Mouse (Mus musculus): Measurements from ENCODE around the gene Crybg3.
"Not testable (repeated sequence)": the region's sequence is repeated elsewhere in the genome, so short reads cannot be mapped to it uniquely, and the experiment has no call there.

The Crybg3 gene

DNA sequence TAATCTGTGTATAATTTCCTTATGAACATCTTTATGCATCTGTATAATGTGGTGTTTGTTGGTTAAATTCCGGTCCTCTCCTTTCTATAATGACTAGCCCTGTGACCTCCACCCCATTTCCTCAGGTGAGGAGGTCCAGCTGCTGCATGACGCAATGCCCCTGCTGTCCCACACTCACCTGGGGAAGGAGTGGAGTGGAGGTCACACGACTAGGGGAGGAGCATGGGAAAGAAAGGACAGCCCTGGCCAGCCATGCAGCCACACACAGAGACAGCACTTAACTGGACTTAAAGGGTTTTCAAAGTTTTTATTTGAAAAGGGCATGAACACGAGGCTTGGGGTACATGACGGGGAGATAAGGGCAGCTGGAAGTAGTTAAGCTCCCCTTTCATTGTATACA is 69.5 kb downstream of the Crybg3 start:
- no peak for DNase-seq (ENCODE audit: low spot score)

DNA sequence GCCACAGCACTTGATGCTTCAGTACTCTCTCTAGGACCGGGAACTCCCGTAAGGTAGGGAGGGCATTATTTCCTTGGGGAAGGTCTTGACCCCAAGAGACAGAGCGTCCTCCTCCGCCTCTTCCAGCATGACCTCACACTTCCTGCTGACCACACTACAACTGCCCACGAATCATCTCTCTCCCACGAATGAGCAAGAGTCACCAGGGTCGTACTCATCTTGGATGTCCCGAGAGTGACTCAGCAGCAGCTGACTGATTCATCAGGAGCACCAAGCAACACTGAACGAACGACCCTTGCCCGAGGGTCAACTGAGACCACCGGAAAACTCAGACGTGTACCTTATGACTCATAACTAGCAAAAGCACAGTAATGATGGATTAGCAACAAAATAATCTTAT is 71.2 kb downstream of the Crybg3 start:
- no peak for DNase-seq (ENCODE audit: low spot score)

DNA sequence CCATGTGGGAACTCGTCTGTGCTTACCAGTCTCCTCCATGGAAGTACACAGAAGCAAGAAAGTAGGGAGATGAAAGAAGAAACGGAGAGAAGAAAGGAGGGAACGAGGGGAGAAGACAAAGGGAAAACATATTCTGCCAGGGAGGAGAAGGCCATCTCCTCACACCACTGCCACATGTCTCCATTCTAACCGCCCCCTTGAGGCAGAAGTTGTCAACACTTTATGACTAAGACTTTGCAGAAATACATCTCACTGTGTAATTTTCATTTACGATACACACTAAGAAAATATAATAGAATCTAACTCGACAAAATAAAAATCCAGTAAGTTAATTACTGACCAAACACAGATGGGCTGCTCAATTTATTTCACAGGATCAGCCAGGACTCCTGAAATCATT is 73.8 kb downstream of the Crybg3 start:
- DNase-seq (ENCODE audit: low spot score): no peak

DNA sequence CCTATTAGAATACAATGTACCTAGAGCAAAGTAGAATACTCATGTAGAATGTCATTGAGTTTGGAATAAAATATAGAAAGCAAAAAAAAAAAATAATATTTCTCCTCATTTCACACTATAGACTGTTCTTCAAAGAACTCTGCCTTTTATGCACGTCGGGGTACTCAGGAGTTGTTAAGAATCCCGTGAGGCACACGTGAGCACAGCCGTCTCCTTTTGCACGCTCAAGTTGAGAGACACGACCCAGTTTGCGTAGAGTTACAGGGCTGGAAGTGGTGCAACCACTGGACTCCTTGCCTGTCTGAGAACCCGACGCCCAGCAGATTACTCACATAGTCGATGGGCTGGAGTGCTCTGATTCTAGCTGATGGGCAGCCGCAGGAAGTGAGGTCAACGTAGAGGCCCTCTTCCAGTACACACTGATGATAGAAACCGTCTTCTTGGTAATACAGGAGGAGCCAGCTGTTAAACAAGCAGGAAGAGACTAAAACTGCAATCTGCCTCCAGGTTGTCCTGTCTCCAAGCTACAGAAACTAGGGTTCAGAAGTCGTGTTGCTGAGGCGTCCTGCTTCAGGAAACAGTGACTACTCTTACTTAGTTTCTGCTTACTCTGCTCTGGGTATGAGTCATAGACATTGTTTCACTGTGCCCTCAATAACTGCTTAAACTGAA is 78.9 kb downstream of the Crybg3 start:
- DNase-seq (ENCODE audit: low spot score): no peak

DNA sequence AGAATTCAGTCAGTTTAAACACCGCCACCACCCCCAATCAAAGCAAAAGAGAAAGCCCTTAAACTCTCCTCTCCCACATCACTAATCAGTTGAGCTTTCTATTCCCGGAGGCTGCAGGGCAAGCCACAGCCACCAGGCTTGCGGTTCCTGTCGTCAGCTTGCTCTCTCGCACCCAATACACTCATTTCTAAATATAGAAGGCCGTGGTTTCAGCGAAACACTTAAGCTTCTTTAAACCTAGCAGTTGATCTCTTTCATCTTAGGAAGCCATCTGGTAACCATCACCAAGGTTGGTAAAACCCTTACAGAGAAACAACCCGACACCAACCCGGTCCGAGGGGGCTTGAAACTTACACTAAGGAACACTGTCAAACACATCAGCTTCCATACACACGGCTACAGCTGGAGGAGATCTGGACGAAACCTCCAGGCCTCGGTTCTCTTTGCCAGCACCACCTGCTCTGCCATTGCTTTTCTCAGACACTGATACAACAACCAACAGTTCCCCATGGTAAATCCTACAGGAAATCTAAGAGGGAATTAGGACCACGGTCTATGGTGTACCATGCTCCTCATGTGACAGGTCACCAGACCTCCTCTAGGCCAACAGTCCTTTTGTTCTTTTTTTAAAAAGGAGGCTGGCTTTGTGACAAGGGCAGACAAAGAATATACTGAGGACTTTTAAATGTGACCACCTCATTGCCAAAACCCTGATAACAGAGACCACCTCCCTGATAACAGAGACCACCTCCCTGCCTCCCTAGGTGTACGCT is 83.1 kb downstream of the Crybg3 start:
- DNase-seq (ENCODE audit: low spot score): peak; percentile 14

DNA sequence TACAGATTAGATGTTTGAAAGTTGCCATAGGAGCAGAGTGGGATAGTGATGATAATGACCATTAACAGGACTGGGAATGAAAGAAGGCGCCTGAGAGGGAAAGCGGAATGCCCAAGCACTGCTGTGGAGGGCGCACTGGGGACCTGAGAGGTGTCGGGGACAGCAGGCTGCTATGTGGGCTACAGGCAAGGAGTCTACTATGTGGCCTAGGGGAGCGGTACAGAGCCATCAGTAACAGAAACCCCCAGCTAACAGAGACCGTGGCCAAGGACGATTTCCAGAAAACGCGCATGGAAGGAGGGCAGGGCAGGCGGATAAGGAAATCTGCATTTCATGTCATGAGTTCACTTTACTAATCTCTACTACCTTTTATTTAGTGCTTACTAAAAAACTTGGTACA is 83.8 kb downstream of the Crybg3 start:
- no peak for DNase-seq (ENCODE audit: low spot score)

DNA sequence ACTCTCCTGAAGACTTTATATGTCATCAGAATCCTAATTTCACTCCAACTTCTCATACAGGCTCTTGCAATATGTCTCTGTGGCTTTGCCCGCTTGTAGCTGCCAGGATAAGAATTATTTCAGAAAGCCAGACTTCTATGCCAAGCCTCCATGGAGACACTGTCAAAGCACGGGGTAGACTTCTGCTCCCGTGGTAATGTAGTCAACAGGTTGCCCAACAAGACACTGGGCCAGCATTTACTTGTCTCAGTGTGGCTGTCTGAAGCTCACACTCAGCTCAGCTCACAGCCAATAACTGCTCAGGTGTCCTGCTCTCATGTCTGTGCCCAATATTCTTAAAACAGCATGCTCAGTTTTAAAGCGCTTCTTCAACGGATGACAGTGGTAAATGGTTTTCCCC is 85.6 kb downstream of the Crybg3 start:
- no peak for DNase-seq (ENCODE audit: low spot score)

DNA sequence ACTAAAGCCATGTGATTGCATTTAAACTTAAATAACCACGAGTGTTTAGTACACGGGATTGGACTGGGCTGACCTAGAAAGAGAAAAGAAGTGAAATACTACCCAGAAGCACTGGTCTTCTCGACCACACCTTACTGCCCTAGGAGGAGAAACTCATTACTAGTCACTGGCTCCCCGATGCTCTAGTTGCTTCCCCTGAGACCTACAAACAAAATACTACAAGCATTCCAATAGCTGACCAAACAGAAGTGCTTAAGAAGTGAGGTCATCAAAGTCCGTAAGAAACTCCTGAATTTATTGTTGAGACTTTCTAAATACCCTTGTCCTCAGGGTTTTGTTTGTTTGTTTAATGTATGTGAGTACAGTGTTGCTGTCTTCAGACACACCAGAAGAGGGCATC is 90.9 kb downstream of the Crybg3 start:
- DNase-seq (ENCODE audit: low spot score): no peak

DNA sequence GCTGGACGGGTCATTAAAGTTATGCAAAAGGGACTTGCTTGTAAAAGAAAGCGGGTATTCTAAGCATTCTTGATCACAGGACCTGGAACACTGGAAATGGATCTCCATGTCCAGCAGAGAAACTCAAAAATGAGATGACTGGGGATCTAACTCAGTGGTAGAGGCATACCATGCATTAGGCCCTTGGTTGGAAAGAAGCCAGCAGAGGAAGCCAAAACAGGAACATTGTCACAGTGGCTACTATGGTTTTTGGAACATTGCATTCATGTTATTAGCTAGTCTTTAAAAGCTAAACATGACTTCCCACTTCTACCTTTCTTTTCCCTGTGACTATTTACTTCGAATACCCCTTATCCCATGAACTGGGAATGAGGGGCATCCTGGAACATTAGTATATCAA is 101.6 kb downstream of the Crybg3 start:
- no peak for DNase-seq (ENCODE audit: low spot score)

DNA sequence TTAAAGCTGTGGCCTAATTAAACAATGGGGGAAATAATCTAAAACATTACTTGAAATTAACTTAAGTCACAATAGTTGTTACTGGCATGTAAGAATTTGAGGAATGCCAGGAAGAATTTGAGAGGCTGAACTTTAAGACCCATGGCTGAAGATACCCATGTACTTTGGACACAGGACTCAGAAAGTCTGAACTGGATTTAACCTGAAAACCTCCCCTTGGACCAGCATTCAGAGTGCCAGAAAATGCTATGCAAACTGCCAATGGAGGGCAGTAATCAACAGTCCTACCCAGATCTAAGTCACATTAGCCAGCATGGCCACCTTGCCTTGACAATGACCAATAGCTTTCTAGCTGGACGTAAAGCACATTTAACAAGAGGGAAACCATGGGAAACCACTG is 102.8 kb downstream of the Crybg3 start:
- DNase-seq (ENCODE audit: low spot score): no peak

DNA sequence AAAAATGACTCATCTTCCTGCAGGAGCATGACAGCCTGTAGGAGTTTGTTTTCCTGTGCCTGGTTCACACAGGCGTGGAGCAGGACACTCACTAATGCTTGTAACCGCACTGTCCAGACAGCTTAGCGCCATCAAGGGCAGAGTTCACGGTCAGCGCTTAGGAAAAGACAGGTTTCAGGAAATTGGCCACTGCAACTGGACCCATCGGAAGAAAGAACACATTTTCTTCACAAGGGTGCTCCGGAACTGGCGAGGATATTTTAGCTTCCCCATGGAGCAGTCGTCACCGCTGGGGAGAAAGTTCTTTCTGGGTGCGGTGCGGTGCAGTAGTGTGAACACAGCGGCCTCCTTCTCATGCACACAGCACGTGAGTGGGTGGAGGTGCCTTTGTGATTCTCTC is 107.6 kb downstream of the Crybg3 start:
- no peak for DNase-seq (ENCODE audit: low spot score)

DNA sequence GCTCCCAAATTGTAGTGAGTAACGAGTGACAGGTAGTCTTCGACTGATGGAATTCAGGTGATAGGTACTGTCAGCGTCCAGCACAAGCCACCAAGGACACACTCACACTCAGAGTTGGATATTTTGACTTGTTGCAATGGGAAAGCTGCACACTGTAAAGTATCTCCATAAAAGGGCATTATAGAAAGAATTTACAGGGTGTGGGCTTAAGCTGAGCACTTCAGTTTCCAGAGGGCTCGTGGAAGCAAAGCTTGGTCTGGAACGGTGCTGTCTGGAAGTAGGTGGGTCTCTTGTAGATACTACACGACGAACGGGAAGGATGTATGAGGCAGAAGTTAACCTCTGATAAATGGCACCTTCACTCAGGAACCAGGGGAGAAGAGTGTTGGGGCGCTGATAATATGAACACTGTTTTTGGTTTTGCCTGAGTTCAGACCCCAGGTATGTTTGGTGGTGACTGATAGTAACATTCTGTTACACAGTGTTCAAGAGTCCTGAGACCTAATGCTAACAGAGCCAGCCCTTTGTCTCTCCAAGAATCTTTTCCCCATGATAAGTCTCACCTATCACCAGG is 112.7 kb downstream of the Crybg3 start:
- DNase-seq (ENCODE audit: low spot score): no peak

DNA sequence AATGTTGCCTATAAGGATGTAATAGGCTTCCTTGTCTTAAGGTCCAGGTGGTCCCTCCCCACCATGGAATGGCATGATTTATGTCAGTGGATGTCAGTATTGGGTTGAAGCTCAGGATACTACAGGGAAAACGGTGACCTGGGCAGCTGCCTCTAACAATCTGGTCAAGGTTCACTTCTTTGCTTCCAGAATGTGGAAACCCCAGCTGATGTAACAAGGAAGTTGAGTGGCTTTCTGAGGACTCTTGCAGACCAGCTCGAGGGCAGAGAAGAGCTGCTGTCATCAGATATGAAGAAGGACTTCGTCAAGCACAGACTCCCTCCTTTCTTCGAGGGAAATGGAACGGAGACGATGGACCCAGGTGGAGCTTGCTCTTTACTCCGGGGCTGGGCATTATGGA is 113.5 kb downstream of the Crybg3 start:
- DNase-seq (ENCODE audit: low spot score): no peak

DNA sequence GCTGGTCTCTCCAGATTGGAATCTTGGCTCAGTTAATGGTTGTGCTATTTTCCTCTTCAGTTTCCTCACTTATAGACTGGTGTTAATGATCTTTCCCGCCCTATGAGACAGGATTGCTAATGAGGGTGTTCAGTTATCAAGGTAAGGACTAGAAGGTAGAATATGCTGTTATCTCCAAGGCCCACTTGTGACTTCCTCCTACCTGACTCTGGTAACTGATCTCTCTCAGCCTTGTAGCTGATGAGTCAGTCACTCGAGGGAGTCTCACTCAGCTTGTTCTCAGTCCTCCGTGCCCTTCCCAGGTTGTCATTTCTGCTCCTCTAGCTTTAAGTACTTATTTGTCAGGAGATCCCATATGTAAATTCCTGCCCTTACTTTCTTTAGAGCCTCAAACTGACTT is 122.8 kb downstream of the Crybg3 start:
- no peak for DNase-seq (ENCODE audit: low spot score)

DNA sequence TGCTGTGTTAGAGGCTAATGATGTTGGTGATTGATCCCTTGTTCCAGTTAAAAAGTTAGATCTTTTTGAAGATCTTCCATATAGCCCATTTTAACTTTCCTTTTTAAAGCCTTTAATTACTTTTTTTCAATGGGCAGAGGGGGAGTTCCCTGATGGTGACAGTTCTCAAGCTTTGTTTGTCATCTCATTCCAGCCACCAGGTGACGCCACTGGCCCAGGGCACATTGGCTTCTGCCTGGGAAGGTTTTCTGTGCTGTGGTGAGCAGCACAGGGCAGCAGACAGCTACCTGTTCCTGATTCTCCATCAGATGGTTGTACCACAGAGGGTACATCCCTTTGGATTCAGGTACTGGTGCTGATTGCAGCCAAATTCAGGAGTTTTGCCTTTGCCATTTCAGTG is 126.0 kb downstream of the Crybg3 start:
- DNase-seq (ENCODE audit: low spot score): no peak

DNA sequence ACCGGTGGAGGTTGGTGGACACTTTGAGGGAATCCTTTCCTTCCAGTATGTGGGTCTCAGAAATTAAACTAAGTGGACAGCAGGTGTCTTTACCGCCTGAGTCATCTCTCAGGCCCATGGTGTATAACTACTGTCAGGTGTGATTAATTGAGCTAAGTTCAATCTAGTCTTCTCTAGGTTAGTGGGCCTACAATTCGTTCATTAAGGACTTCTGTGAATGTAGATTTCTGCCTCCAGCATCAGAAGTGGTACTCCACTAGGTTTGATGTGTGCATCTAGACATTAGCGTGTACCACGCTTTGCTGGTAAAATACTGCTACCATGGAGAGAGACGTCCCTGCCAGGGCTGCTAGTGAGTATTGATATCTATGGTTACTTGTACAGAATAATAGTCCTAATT is 128.2 kb downstream of the Crybg3 start:
- DNase-seq (ENCODE audit: low spot score): no peak

DNA sequence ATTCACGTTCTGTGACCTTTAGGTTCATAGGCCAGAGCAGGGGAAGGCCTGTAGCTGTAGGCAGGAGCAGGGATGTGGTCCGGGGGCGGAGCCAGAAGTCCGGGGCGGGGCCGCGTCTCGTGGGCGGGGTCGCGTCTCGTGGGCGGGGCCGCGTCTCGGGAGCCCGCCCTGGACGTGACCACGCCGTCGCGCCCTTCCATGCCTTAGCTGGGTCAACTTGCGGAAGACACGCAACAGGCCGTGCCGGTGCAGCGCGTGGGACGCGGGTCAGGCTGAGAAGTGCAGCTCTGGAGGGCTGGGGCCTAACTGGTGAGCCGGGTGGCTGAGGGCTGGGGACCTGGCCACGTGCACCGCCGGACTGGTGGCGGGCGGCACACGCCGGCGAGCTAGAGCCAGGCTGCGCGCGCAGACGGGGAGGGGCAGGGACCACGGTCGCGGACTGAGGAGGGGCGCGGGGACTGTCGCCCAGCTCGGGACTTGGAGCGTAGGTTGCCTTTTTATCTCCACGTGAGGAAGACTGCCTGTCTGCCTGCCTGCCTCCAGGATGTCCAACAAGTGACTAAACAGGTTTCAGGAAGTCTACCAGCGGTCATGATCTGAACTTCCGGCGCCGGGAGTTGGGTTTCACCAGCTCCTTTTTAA is 129.0 kb downstream of the Crybg3 start, which contains the start of gene Riox2:
Gene Riox2, plus strand, starts transcription at position 139 of the 642 bp plus-strand sequence.
- DNase-seq (ENCODE audit: low spot score): peak; percentile 84

DNA sequence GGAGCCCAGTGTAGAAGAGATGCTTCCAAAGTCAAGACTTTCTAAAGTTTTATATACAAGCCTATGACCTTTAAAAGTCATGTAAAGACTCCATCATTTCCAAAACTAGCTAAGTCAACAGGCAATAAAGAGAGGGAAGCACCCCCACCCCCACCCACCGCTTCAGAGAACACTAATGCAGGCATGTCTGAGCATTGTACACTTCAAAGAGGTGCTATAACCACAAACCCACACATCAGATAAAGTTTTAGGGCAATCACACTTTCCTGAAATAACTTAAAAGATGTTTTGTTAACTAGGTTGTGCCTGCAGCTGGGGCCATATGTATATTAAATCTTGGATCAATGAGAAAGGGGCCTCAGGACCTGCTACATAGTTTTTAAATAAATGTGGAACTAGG is 130.9 kb downstream of the Crybg3 start:
- no peak for DNase-seq (ENCODE audit: low spot score)

DNA sequence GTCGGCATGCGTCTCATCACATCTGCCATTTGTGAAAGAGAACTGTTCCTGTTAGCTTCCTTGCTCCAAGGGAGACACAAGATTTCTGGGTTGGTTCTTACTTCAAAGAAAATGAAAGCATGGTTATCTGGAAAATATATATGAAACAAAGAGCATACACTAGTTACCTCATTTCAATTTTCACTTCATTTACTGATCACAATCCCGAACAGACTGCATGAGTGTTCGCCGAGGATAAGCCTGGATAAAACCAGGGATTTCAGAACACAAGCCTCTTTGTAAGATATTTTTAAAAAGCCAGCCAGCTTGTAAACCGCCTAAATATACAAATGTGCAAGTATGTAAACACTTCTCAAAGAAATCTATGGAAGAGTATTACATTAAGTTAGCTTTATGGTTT is 136.8 kb downstream of the Crybg3 start:
- no peak for DNase-seq (ENCODE audit: low spot score)

DNA sequence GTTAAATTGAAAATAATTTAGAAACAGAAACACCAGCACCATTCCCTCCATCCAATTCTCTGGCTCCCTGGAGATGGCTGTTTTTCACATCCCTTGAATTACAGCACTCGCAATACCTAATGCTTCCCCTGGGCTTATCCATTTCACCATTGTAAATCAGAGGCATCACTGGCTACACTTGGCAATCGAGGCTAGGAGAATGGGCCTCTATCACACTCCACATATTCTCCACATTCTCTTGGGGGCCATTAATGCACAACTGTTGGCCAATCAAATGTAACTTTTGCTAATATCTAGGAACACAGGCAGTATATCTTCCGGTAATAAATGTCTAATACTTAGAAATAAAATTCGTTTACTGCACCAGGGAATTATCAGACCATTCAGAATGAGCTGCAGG is 137.2 kb downstream of the Crybg3 start:
- DNase-seq (ENCODE audit: low spot score): no peak

DNA sequence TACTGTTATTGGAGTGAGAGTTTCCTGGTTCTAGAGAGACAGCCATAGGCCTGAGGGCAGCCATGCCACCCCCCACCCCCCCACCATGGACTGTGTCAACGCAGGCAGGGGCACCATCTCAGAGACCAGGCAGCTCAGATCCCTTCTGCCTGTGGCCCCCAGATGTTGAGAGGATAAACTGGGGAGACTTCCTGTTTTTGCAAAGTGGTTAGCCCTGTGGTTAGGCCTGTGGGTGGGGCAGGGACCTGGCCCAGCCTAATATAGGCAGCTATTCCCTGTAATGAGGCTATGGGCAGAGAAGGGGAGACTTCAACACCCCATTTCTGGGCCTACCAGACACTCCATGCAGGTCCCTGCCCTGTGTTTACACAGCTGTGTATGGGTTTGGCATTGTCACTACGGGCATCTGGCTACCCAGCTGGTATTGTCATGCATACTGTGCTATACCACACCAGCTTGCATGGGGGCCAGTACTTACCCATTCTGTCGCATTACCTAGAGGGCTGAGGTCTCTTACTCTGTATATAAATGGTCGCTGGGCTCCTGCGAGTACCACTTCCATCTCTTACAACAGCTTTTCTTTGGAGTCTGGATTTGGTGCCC is 141.4 kb downstream of the Crybg3 start:
- not testable (repeated sequence) for DNase-seq (ENCODE audit: low spot score)

DNA sequence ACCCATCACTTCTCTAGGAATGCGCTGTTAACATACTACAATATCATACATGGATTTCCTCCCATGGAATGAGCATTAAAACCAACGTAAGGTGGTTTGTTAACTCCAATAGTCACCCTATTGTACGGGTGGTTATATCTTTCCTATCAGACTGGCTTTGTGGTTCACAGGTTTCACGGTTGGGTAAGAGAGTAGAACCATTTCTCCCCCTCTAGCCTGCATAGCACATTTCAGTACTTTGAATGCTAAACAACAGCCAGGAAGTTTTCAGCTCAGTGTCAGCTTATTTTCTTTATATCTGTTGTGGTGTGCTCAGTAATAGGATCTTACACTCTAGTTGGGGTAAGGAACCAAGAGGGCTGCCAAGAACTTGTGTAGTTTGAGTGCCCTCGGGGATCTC is 149.0 kb downstream of the Crybg3 start:
- no peak for DNase-seq (ENCODE audit: low spot score)

DNA sequence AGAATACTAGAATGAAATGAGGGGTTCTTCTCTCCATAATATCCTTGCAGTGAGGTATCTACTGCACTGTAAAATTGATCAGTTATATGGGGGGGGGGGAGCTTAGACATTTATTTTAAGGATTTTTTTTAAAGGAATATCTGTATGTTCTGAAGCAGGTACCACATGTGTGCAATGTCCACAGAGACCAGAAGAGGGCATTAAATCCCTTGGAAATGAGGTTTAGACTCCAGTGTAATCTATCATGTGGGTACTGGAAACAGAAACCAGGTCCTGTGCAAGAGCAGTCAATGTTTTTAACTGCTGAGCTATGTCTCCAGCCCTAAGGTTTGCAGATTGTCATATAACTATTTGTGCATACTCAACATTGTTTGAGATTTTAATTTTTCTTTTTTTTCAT is 151.7 kb downstream of the Crybg3 start:
- DNase-seq (ENCODE audit: low spot score): no peak
